Mouse (Mus musculus) CD4-positive naive resting alpha-beta T cell, adult 57 days (primary cell): ENCODE measurements around the gene Sept7. TPM values are rescaled to one million over a fixed set of nuclear protein-coding genes. Genes with fewer than 3 reads are reported as not detected.

Experiments
- total RNA-seq: library from RNA; stranded (reverse); gene quantifications from one replicate; pipeline ENCODE4 v1.2.4, GENCODE M21; 2023

The Sept7 gene
- total RNA-seq: 161 TPM

GRCm38 (mm10) chr9:25252283-25252726 is at the start of gene Sept7:
Sept7 (plus strand) TSS chr9:25252439.

Other genes with a start within 250 kb of the Sept7 start
- gene Gm10181, start 163.0 kb upstream of the Sept7 start, total RNA-seq: not detected
- 82.4 TPM for gene Herpud2, start 100.6 kb upstream of the Sept7 start, total RNA-seq
- gene Eepd1, start 229.1 kb downstream of the Sept7 start, total RNA-seq: 2.1 TPM